Mouse (Mus musculus) limb, embryonic 10.5 days (tissue): ENCODE data around the gene Fgg. TPM values are rescaled to one million over a fixed set of nuclear protein-coding genes. Genes with fewer than 3 reads are reported as not detected.

Experiments used
- polyA plus RNA-seq: library from polyadenylated mRNA; unstranded; fragments of >200 nt; fragmentation: Nextera tagmentation; extraction: Ambion mirVana; gene quantifications from 2 replicates; pipeline ENCODE4 v1.2.1, GENCODE M21; 2016

Fgg gene
- polyA plus RNA-seq, 1 experiment from 2014 or later = 0.24 TPM

Other genes with a start within 250 kb of the Fgg start
- 0.72 and 1.3 TPM in 2 replicates for gene Rbm46, start 131.2 kb upstream of the Fgg start, polyA plus RNA-seq
- not detected in 2 replicates for gene Lrat, start 103.8 kb upstream of the Fgg start, polyA plus RNA-seq
- not detected in 2 replicates for gene Fga, start 18.4 kb downstream of the Fgg start, polyA plus RNA-seq
- gene Fgb, start 42.1 kb downstream of the Fgg start, polyA plus RNA-seq = 0.06 TPM in 1 of 2 replicates, not detected in the other
- 135 and 140 TPM in 2 replicates for gene Plrg1, start 47.8 kb downstream of the Fgg start, polyA plus RNA-seq
- gene Dchs2, start 120.2 kb downstream of the Fgg start, polyA plus RNA-seq = 0.08 and 0.14 TPM in 2 replicates